Mouse (Mus musculus): Measurements from ENCODE around the gene Acot13. TPM values are rescaled to one million over a fixed set of nuclear protein-coding genes. Genes with fewer than 3 reads are reported as not detected.

Acot13 gene
- polyA plus RNA-seq, 1 experiment from 2014 or later, result 55.1 TPM

- Histone ChIP-seq H3K36me3 (replicated peaks) (no peaks in the 10 kb centered on the region), H3K4me3 (replicated peaks) (no peak overlapping the region), H3K27me3 (no peaks in the 10 kb centered on the region), H3K27ac (replicated peaks) (no peak overlapping the region), H3K9me3 (replicated peaks) (no peaks in the 10 kb centered on the region), H3K9ac (no peak overlapping the region), H3K4me1 (replicated peaks) (peaks cover 9% of the 10 kb centered on the region), H3K4me2 (no peak overlapping the region)
- 75% methylated on average over 7 of the region's 7 CpGs for WGBS (ENCODE audit: insufficient replicate concordance)
- no peak for ATAC-seq (ENCODE audit: insufficient read depth)
Observed at GRCm38 (mm10) chr13:24826116-24826515, 5.2 kb downstream of the Acot13 start.

- no peak overlapping the region for H3K9ac ChIP-seq
- H3K4me1 ChIP-seq (replicated peaks), result peaks cover 7% of the 10 kb centered on the region
- no peaks in the 10 kb centered on the region for H3K9me3 ChIP-seq (replicated peaks)
- no peaks in the 10 kb centered on the region for H3K27me3 ChIP-seq
- 75% methylated on average over 4 of the region's 4 CpGs for WGBS (ENCODE audit: insufficient replicate concordance)
- no peak overlapping the region for H3K27ac ChIP-seq (replicated peaks)
- no peak for ATAC-seq (ENCODE audit: insufficient read depth)
- H3K4me3 ChIP-seq (replicated peaks), result no peak overlapping the region
- H3K4me2 ChIP-seq, result no peak overlapping the region
- H3K36me3 ChIP-seq (replicated peaks), result no peaks in the 10 kb centered on the region
Observed at GRCm38 (mm10) chr13:24825587-24825986, 5.8 kb downstream of the Acot13 start.

GRCm38 (mm10) chr13:24824647-24825046 is 6.7 kb downstream of the Acot13 start:
- 83% methylated on average over 4 of the region's 4 CpGs for WGBS (ENCODE audit: insufficient replicate concordance)
- Histone ChIP-seq H3K27ac (replicated peaks) (no peak overlapping the region), H3K9ac (no peak overlapping the region), H3K9me3 (replicated peaks) (no peaks in the 10 kb centered on the region), H3K36me3 (replicated peaks) (0 out of 2 replicates have a peak, but pooled peaks cover 4% of the 10 kb centered on the region), H3K4me3 (replicated peaks) (no peak overlapping the region), H3K4me1 (replicated peaks) (peaks cover under 1% of the 10 kb centered on the region), H3K27me3 (no peaks in the 10 kb centered on the region), H3K4me2 (no peak overlapping the region)
- ATAC-seq (ENCODE audit: insufficient read depth), result no peak

GRCm38 (mm10) chr13:24822663-24823343 is 8.5 kb downstream of the Acot13 start:
- 74% methylated on average over 16 of the region's 16 CpGs for WGBS (ENCODE audit: insufficient replicate concordance)
- Histone ChIP-seq H3K4me2 (no peak overlapping the region), H3K4me1 (replicated peaks) (no peaks in the 10 kb centered on the region), H3K27ac (replicated peaks) (no peak overlapping the region), H3K9me3 (replicated peaks) (no peaks in the 10 kb centered on the region), H3K4me3 (replicated peaks) (no peak overlapping the region), H3K36me3 (replicated peaks) (peaks cover 12% of the 10 kb centered on the region; the same call in 1 of the 2 replicates), H3K9ac (no peak overlapping the region), H3K27me3 (no peaks in the 10 kb centered on the region)
- ATAC-seq (ENCODE audit: insufficient read depth), result no peak

- 61% methylated on average over 1 of the region's 1 CpGs for WGBS (ENCODE audit: insufficient replicate concordance)
- Histone ChIP-seq H3K4me3 (replicated peaks) (no peak overlapping the region), H3K4me1 (replicated peaks) (peaks cover 8% of the 10 kb centered on the region; the same call in 1 of the 2 replicates), H3K36me3 (replicated peaks) (peaks cover 33% of the 10 kb centered on the region), H3K4me2 (no peak overlapping the region), H3K27ac (replicated peaks) (no peak overlapping the region), H3K9ac (no peak overlapping the region), H3K27me3 (no peaks in the 10 kb centered on the region), H3K9me3 (replicated peaks) (no peaks in the 10 kb centered on the region)
- no peak for ATAC-seq (ENCODE audit: insufficient read depth)
Observed at GRCm38 (mm10) chr13:24819931-24820330, 11.4 kb downstream of the Acot13 start.

GRCm38 (mm10) chr13:24816125-24817092 is 14.9 kb downstream of the Acot13 start:
- Histone ChIP-seq H3K27ac (replicated peaks) (no peak overlapping the region), H3K4me3 (replicated peaks) (no peak overlapping the region), H3K36me3 (replicated peaks) (peaks cover 66% of the 10 kb centered on the region), H3K4me2 (no peak overlapping the region), H3K9ac (no peak overlapping the region), H3K9me3 (replicated peaks) (no peaks in the 10 kb centered on the region), H3K4me1 (replicated peaks) (peaks cover 8% of the 10 kb centered on the region), H3K27me3 (no peaks in the 10 kb centered on the region)
- ATAC-seq (ENCODE audit: insufficient read depth), result peak; percentile 55
- 67% methylated on average over 4 of the region's 4 CpGs for WGBS (ENCODE audit: insufficient replicate concordance)

GRCm38 (mm10) chr13:24814616-24815015 is 16.7 kb downstream of the Acot13 start:
- no peak overlapping the region for H3K9ac ChIP-seq
- H3K27ac ChIP-seq (replicated peaks), result no peak overlapping the region
- H3K4me3 ChIP-seq (replicated peaks), result no peak overlapping the region
- H3K36me3 ChIP-seq (replicated peaks), result peaks cover 79% of the 10 kb centered on the region
- H3K9me3 ChIP-seq (replicated peaks), result no peaks in the 10 kb centered on the region
- peaks cover 8% of the 10 kb centered on the region for H3K4me1 ChIP-seq (replicated peaks)
- H3K27me3 ChIP-seq, result no peaks in the 10 kb centered on the region
- no peak for ATAC-seq (ENCODE audit: insufficient read depth)
- 92% methylated on average over 1 of the region's 1 CpGs for WGBS (ENCODE audit: insufficient replicate concordance)
- H3K4me2 ChIP-seq, result no peak overlapping the region

GRCm38 (mm10) chr13:24812521-24812920 is 18.8 kb downstream of the Acot13 start:
- Histone ChIP-seq H3K4me3 (replicated peaks) (no peak overlapping the region), H3K27ac (replicated peaks) (no peak overlapping the region), H3K27me3 (no peaks in the 10 kb centered on the region), H3K36me3 (replicated peaks) (peaks cover 89% of the 10 kb centered on the region), H3K4me2 (no peak overlapping the region), H3K9me3 (replicated peaks) (no peaks in the 10 kb centered on the region), H3K4me1 (replicated peaks) (peaks cover 10% of the 10 kb centered on the region), H3K9ac (no peak overlapping the region)
- 91% methylated on average over 2 of the region's 2 CpGs for WGBS (ENCODE audit: insufficient replicate concordance)
- no peak for ATAC-seq (ENCODE audit: insufficient read depth)

GRCm38 (mm10) chr13:24806079-24806478 is 25.3 kb downstream of the Acot13 start:
- H3K27me3 ChIP-seq, result no peaks in the 10 kb centered on the region
- no peak overlapping the region for H3K9ac ChIP-seq
- H3K4me1 ChIP-seq (replicated peaks), result peaks cover 28% of the 10 kb centered on the region
- no peaks in the 10 kb centered on the region for H3K9me3 ChIP-seq (replicated peaks)
- no peak overlapping the region for H3K27ac ChIP-seq (replicated peaks)
- no peak overlapping the region; the same call in 1 of the 2 replicates for H3K4me2 ChIP-seq
- ATAC-seq (ENCODE audit: insufficient read depth), result no peak
- H3K4me3 ChIP-seq (replicated peaks), result no peak overlapping the region
- H3K36me3 ChIP-seq (replicated peaks), result peaks cover 60% of the 10 kb centered on the region

GRCm38 (mm10) chr13:24803196-24803595 is 28.1 kb downstream of the Acot13 start:
- peak overlapping the region; percentile 100 for H3K9ac ChIP-seq
- H3K27me3 ChIP-seq, result no peaks in the 10 kb centered on the region
- H3K9me3 ChIP-seq (replicated peaks), result no peaks in the 10 kb centered on the region
- H3K36me3 ChIP-seq (replicated peaks), result peaks cover 32% of the 10 kb centered on the region
- WGBS (ENCODE audit: insufficient replicate concordance), result 11% methylated on average over 2 of the region's 2 CpGs
- peak overlapping the region; percentile 89 for H3K4me2 ChIP-seq
- no peak for ATAC-seq (ENCODE audit: insufficient read depth)
- peak overlapping the region; percentile 100 for H3K27ac ChIP-seq (replicated peaks)
- peak overlapping the region; percentile 94 for H3K4me3 ChIP-seq (replicated peaks)
- H3K4me1 ChIP-seq (replicated peaks), result peaks cover 37% of the 10 kb centered on the region

- peaks cover 32% of the 10 kb centered on the region for H3K4me1 ChIP-seq (replicated peaks)
- peak overlapping the region; percentile 100 for H3K9ac ChIP-seq
- peak overlapping the region; percentile 94 for H3K4me3 ChIP-seq (replicated peaks)
- no peaks in the 10 kb centered on the region for H3K9me3 ChIP-seq (replicated peaks)
- no peak for ATAC-seq (ENCODE audit: insufficient read depth)
- peaks cover 22% of the 10 kb centered on the region for H3K36me3 ChIP-seq (replicated peaks)
- peak overlapping the region; percentile 100 for H3K27ac ChIP-seq (replicated peaks)
- H3K27me3 ChIP-seq, result no peaks in the 10 kb centered on the region
- WGBS (ENCODE audit: insufficient replicate concordance), result under 1% methylated on average over 26 of the region's 26 CpGs
- H3K4me2 ChIP-seq, result peak overlapping the region; percentile 89
Observed at GRCm38 (mm10) chr13:24802131-24802691, 29.1 kb downstream of the Acot13 start.

Data from liver, embryonic 15.5 days (tissue).